Mouse (Mus musculus) spleen, adult 18-20 months (tissue): ENCODE measurements at regions not wholly inside any gene's neighbourhood (a gene's known extent, or its start where the extent isn't known, plus 50 kb on each side); places are given as distances from the start of the nearest gene placed in this dataset.

Source experiments
- DNase-seq, 2 experiments: peaks; one replicate each; pipeline ENCODE4 v3.0.0; 2022; ENCODE audit warnings: mixed read lengths in 2 of 2

- DNase-seq = no peak
Observed at GRCm38 (mm10) chr5:64749415-64750166, 53.6 kb upstream of the Klf3 start.

GRCm38 (mm10) chr5:64750406-64750805 lies 52.8 kb upstream of the Klf3 start:
- no peak for DNase-seq

- no peak for DNase-seq
Observed at GRCm38 (mm10) chr5:64750976-64751656, 52.1 kb upstream of the Klf3 start.

- DNase-seq = no peak
Observed at GRCm38 (mm10) chr5:64753142-64753750, 49.9 kb upstream of the Klf3 start.
